Mouse (Mus musculus) embryonic facial prominence, embryonic 10.5 days (tissue): ENCODE measurements around the gene Foxf1. TPM values are rescaled to one million over a fixed set of nuclear protein-coding genes. Genes with fewer than 3 reads are reported as not detected.

Source experiments
- DNase-seq: peaks from one replicate; pipeline ENCODE4 v3.0.0-alpha.2; 2017; ENCODE audit warnings: low spot score
- H3K27ac ChIP-seq: fragments of 300-500 bp; sonication (generic); replicated peaks from 2 replicates; pipeline ENCODE4 v1.5.1; 2016; ENCODE audit warnings: mild to moderate bottlenecking
- H3K27me3 ChIP-seq: fragments of 300-500 bp; sonication (generic); replicated peaks from 2 replicates; pipeline ENCODE4 v1.6.1; 2016; ENCODE audit warnings: low read depth, mild to moderate bottlenecking; ENCODE audit not compliant: poor library complexity, severe bottlenecking
- H3K36me3 ChIP-seq: fragments of 300-500 bp; sonication (generic); replicated peaks from 2 replicates; pipeline ENCODE4 v1.6.1; 2016; ENCODE audit warnings: mild to moderate bottlenecking, moderate library complexity
- H3K4me1 ChIP-seq: fragments of 300-500 bp; sonication (generic); 2 replicates; pipeline ENCODE4 v1.6.1; 2016
- H3K4me3 ChIP-seq: fragments of 300-500 bp; sonication (generic); 2 replicates; pipeline ENCODE4 v1.5.1; 2016; ENCODE audit warnings: mild to moderate bottlenecking, moderate library complexity
- H3K9me3 ChIP-seq: fragments of 300-500 bp; sonication (generic); 2 replicates; pipeline ENCODE4 v1.6.1; 2016; ENCODE audit warnings: mild to moderate bottlenecking
- WGBS: fragments of 180-500 bp; shearing (Covaris S2); methylation state at CpG from one replicate; pipeline ENCODE4 v1.1.7; 2016; 5-methylcytosine and 5-hydroxymethylcytosine counted together
- polyA plus RNA-seq: library from polyadenylated mRNA; unstranded; fragments of >200 nt; fragmentation: Nextera tagmentation; extraction: Ambion mirVana; gene quantifications from 2 replicates; pipeline ENCODE4 v1.2.1, GENCODE M21; 2016

The Foxf1 gene
- polyA plus RNA-seq, 1 experiment from 2014 or later: 28.8 TPM

DNA sequence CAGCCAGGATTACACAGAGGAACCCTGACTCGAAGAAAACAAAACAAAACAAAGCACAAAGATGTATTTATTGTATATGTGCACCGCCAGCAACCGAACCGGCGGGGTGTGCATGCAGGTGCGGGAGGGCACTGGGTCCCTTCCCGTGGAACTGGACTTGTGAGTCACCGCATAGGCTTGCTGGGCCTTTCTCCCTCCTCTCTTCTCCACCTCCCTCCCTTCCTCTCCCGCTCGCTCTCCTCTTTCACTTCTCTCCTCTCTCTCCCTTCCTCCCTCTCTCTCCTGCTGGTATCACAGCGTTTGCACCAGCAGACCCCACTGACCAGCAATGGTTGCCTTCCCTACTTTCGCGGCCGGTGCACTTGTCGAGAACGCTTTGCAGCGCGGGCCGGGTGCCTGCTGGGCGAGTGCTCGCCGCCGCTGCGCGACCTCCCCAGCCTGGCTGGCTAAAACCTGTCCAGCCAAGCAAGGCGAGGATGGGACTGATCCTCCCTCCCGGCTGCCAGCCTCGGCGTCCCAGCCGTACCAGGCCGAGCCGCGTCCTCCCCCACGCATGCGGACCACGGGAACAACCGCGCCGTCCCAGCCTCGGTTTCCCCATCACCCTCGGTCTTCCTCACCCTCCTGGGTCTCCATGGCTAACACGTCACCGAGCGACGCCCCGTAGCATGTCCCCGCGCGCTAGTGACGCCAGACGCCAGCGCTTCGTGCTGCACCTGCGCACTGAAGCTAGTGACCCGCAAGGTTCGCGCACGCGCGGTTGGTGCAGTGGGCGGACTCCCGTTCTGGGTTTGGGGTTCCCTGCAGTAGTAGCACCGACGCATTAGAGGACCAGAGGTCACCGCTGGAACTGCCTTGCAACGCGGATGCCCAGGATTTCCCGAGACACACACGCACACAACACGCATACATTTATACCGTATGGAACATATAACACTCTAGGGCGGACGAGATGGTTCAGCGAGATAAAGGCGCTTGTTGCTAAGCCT lies 23.8 kb downstream of the Foxf1 start, which contains the start of gene Mthfsd:
Gene Mthfsd, minus strand, starts transcription at position 725 of the 989 bp plus-strand sequence.
- H3K27me3 ChIP-seq: peaks cover 39% of the 10 kb centered on the region
- H3K4me3 ChIP-seq: peak within 1 kb of the TSS; percentile 90
- peak; percentile 99 for DNase-seq
- H3K4me1 ChIP-seq: peaks cover 38% of the 10 kb centered on the region
- no peaks in the 10 kb centered on the region for H3K9me3 ChIP-seq
- peak within 1 kb of the TSS; percentile 92 for H3K27ac ChIP-seq
- WGBS: 2% methylated on average over 75 of the region's 75 CpGs
- H3K36me3 ChIP-seq: peaks cover 38% of the 10 kb centered on the region

DNA sequence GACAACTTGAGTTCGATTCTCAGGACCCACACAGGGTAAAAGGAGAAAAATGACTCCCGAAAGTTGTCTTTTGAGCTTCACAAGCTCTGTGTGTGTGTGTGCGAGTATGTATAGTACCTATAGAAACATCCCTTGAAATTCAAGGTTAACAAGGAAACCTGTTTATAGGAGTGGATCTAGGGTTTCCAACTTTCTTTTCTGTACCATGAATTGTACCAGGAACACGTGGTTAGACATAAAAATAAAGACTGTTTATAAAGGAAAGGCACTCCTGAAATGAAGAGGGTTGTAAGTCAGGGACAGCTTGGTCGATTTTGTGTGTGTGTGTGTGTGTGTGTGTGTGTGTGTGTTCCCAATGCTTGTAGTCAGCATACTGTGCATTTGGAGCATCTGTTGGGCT lies 24.5 kb downstream of the Foxf1 start:
- Histone ChIP-seq H3K27me3 (peaks cover 45% of the 10 kb centered on the region), H3K4me1 (peaks cover 44% of the 10 kb centered on the region), H3K27ac (peak overlapping the region; percentile 92), H3K36me3 (peaks cover 31% of the 10 kb centered on the region), H3K9me3 (no peaks in the 10 kb centered on the region), H3K4me3 (peak overlapping the region; percentile 90)
- WGBS: 15% methylated on average over 5 of the region's 5 CpGs
- DNase-seq: no peak

DNA sequence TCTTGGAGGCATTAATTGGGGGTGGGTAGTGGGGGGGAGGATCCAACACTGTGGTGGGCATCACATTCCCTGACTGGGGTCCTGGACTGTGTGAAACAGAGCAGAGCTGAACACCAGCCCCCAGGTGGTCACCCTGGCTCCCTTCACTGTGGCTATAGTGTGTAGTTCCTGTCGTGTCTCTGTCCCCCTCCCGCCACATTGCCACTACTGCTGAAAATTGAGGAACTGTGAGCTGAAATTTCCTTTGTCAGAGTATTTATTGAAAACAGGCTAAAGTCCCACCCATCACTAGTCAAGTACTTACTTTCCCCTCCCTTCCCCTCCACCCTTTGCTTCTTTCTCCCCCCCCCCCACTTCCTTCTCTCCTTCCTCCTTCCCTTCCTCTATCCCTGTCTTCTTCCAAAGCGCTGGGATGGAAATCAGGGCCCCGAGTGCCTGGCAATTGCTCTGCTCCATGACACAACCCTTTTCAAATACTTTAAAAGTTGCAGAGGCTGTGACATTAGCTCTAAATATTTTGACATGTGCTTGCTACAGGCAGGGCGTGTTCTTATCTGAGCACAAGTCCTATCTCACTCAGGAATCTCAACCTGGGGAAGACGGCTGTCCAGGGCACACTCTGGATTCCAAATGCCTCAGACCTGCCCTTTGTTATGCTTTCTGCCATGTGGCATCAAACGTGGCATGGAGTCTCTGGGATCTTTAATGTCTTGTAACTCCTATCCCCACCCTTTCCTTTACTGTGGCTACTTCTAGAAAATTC lies 27.1 kb downstream of the Foxf1 start:
- Histone ChIP-seq H3K27me3 (peaks cover 72% of the 10 kb centered on the region), H3K4me1 (peaks cover 51% of the 10 kb centered on the region), H3K4me3 (no peak overlapping the region), H3K27ac (no peak overlapping the region), H3K36me3 (peaks cover 4% of the 10 kb centered on the region), H3K9me3 (no peaks in the 10 kb centered on the region)
- DNase-seq: no peak
- WGBS: 48% methylated on average over 7 of the region's 7 CpGs

DNA sequence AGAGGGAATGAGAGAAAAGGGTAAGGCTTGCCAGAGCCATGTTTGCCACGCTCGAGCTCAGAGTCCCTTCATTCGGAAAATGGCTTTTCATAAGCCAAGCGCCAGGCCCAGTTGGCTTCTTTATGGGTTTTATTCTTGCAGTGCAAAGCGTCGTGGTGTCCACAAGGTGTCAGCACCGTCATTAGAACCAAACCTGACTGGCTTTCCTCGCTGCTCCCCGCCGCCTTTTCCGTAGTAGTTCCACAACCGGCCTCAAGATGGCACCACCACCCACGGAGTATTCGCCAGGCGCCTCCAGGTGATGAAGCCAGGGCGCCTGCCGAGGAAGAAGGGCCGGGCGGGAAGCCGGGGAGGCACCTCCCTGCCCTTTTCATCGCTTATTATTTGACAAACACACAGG lies 29.1 kb downstream of the Foxf1 start:
- Histone ChIP-seq H3K4me1 (peaks cover 52% of the 10 kb centered on the region), H3K27me3 (peaks cover 91% of the 10 kb centered on the region), H3K27ac (no peak overlapping the region), H3K4me3 (0 out of 2 replicates have a peak overlapping the region, but pooled peaks have one; percentile 16), H3K36me3 (no peaks in the 10 kb centered on the region), H3K9me3 (no peaks in the 10 kb centered on the region)
- peak; percentile 96 for DNase-seq
- WGBS: under 1% methylated on average over 21 of the region's 21 CpGs

DNA sequence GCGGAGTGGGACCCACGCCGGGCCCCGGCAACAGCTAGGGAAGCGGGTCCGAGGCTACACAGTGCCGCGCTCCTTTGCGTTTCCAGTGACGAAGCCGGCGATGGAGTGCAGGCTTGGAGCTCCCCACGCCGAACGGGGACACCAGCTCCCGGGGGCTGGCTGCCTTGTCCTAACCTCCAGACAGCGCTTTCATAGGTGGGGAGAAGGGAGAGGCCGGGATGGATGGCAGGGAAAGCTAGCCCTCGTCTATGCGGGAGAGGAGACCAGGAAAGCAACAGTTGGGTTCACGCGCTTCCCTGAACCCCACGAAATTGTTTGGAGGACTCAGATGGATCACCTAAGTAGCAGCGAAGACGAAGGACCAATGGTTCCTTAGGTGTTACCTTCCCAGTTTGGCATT lies 30.9 kb downstream of the Foxf1 start:
- Histone ChIP-seq H3K27me3 (peaks cover 97% of the 10 kb centered on the region), H3K9me3 (no peaks in the 10 kb centered on the region), H3K4me1 (peaks cover 52% of the 10 kb centered on the region), H3K36me3 (no peaks in the 10 kb centered on the region), H3K27ac (0 out of 2 replicates have a peak overlapping the region, but pooled peaks have one; percentile 37), H3K4me3 (peak overlapping the region; percentile 77)
- DNase-seq: peak; percentile 59
- 1% methylated on average over 25 of the region's 25 CpGs for WGBS

DNA sequence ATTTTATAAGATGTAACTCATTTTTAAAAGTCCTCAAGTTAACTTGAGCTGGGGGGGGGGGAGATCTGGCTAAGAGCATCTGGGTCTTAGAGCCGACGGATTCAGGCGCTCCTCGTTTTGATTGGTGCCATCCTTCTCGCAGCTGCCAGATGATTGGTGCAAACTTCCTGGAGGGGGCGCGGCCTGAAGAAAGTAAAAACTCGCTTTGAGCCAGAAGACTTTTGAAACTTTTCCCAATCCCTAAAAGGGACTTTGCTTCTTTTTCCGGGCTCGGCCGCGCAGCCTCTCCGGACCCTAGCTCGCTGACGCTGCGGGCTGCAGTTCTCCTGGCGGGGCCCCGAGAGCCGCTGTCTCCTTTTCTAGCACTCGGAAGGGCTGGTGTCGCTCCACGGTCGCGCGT lies 31.8 kb downstream of the Foxf1 start, which contains the start of gene Foxc2:
Gene Foxc2, plus strand, starts transcription at position 224 of the 400 bp plus-strand sequence.
- under 1% methylated on average over 25 of the region's 25 CpGs for WGBS
- peaks cover 98% of the 10 kb centered on the region for H3K27me3 ChIP-seq
- peak; percentile 90 for DNase-seq
- H3K4me1 ChIP-seq: peaks cover 61% of the 10 kb centered on the region
- peak within 1 kb of the TSS; percentile 87 for H3K27ac ChIP-seq
- H3K4me3 ChIP-seq: peak within 1 kb of the TSS; percentile 77
- no peaks in the 10 kb centered on the region for H3K9me3 ChIP-seq
- peaks cover under 1% of the 10 kb centered on the region; the same call in 1 of the 2 replicates for H3K36me3 ChIP-seq

DNA sequence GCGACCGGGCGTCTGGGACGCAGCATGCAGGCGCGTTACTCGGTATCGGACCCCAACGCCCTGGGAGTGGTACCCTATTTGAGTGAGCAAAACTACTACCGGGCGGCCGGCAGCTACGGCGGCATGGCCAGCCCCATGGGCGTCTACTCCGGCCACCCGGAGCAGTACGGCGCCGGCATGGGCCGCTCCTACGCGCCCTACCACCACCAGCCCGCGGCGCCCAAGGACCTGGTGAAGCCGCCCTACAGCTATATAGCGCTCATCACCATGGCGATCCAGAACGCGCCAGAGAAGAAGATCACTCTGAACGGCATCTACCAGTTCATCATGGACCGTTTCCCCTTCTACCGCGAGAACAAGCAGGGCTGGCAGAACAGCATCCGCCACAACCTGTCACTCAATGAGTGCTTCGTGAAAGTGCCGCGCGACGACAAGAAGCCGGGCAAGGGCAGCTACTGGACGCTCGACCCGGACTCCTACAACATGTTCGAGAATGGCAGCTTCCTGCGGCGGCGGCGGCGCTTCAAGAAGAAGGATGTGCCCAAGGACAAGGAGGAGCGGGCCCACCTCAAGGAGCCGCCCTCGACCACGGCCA lies 32.5 kb downstream of the Foxf1 start:
- peaks cover 99% of the 10 kb centered on the region for H3K27me3 ChIP-seq
- peak overlapping the region; percentile 77 for H3K4me3 ChIP-seq
- H3K27ac ChIP-seq: peak overlapping the region; percentile 87
- WGBS: under 1% methylated on average over 55 of the region's 55 CpGs
- peaks cover 7% of the 10 kb centered on the region; the same call in 1 of the 2 replicates for H3K36me3 ChIP-seq
- peaks cover 68% of the 10 kb centered on the region for H3K4me1 ChIP-seq
- DNase-seq: peak; percentile 71
- H3K9me3 ChIP-seq: no peaks in the 10 kb centered on the region

DNA sequence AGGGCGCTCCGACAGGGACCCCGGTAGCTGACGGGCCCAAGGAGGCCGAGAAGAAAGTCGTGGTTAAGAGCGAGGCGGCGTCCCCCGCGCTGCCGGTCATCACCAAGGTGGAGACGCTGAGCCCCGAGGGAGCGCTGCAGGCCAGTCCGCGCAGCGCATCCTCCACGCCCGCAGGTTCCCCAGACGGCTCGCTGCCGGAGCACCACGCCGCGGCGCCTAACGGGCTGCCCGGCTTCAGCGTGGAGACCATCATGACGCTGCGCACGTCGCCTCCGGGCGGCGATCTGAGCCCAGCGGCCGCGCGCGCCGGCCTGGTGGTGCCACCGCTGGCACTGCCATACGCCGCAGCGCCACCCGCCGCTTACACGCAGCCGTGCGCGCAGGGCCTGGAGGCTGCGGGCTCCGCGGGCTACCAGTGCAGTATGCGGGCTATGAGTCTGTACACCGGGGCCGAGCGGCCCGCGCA lies 33.0 kb downstream of the Foxf1 start:
- under 1% methylated on average over 62 of the region's 62 CpGs for WGBS
- peak overlapping the region; percentile 77 for H3K4me3 ChIP-seq
- H3K9me3 ChIP-seq: no peaks in the 10 kb centered on the region

DNA sequence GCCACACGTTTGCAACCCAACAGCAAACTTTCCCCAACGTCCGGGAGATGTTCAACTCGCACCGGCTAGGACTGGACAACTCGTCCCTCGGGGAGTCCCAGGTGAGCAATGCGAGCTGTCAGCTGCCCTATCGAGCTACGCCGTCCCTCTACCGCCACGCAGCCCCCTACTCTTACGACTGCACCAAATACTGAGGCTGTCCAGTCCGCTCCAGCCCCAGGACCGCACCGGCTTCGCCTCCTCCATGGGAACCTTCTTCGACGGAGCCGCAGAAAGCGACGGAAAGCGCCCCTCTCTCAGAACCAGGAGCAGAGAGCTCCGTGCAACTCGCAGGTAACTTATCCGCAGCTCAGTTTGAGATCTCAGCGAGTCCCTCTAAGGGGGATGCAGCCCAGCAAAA lies 33.7 kb downstream of the Foxf1 start:
- 1% methylated on average over 28 of the region's 28 CpGs for WGBS
- H3K4me1 ChIP-seq: peaks cover 75% of the 10 kb centered on the region
- peak; percentile 60 for DNase-seq
- H3K9me3 ChIP-seq: no peaks in the 10 kb centered on the region
- peak overlapping the region; percentile 87 for H3K27ac ChIP-seq
- H3K36me3 ChIP-seq: peaks cover 17% of the 10 kb centered on the region
- peak overlapping the region; percentile 77 for H3K4me3 ChIP-seq
- H3K27me3 ChIP-seq: peaks cover 99% of the 10 kb centered on the region

More for the DNA sequence above, 33.0 kb downstream of the Foxf1 start:
- Histone ChIP-seq H3K27ac (peak overlapping the region; percentile 87), H3K36me3 (peaks cover 12% of the 10 kb centered on the region; the same call in 1 of the 2 replicates), H3K4me1 (peaks cover 73% of the 10 kb centered on the region), H3K27me3 (peaks cover 99% of the 10 kb centered on the region)
- peak; percentile 73 for DNase-seq

DNA sequence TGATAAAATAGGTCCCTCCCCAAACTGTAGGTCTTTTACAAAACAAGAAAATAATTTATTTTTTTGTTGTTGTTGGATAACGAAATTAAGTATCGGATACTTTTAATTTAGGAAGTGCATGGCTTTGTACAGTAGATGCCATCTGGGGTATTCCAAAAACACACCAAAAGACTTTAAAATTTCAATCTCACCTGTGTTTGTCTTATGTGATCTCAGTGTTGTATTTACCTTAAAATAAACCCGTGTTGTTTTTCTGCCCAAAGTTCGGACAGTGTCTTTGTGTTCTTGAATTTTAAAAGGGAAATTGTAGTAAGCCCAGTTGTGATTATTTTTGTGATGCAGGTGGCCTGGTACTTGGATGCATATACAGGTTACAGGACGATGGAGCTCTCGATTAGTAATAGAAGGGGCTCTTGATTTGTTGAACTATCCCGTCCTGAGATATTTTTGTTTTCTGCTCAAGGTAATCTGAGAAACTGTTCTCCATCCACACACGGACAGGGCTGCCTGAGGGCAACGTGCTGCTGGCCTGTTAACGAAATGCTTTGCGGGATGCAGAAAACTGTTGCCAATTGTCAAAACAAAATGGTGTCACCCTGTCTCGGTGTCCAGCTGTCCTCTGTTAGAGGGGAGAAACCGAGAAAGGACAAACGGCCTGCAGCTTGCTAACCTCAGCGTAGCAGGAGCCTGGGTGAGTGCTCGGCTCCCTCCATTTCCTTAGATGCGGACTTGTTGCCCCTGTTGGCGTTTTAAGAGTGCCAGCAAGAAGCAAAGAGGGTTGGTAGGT lies 34.6 kb downstream of the Foxf1 start:
- H3K9me3 ChIP-seq: no peaks in the 10 kb centered on the region
- H3K4me1 ChIP-seq: peaks cover 66% of the 10 kb centered on the region
- peak overlapping the region; percentile 77 for H3K4me3 ChIP-seq
- peaks cover 21% of the 10 kb centered on the region for H3K36me3 ChIP-seq
- peaks cover 100% of the 10 kb centered on the region for H3K27me3 ChIP-seq
- WGBS: under 1% methylated on average over 18 of the region's 18 CpGs
- H3K27ac ChIP-seq: peak overlapping the region; percentile 48
- peak; percentile 54 for DNase-seq
